Mouse (Mus musculus): ENCODE measurements around the gene Cnr1.

- TF ChIP-seq GATA1 (IDR thresholded peaks at IDR 0.05; ENCODE audit: low read length) (no peak), TAL1 (IDR thresholded peaks at IDR 0.05; ENCODE audit: low read length) (no peak)
Observed at GRCm38 (mm10) chr4:33988466-33989089, 64.2 kb downstream of the Cnr1 start.

Measured in erythroblast, embryonic 14.5 days (primary cell).